Mouse (Mus musculus): Measurements from ENCODE around the gene Castor2.

Castor2 gene

GRCm38 (mm10) chr5:134099496-134100211 lies at the start of gene Castor2:
Gene Castor2, plus strand, starts transcription at chr5:134099711.
- peak; percentile 95 to 97 for DNase-seq (ENCODE audit: low spot score in 2 of 2)

DNA sequence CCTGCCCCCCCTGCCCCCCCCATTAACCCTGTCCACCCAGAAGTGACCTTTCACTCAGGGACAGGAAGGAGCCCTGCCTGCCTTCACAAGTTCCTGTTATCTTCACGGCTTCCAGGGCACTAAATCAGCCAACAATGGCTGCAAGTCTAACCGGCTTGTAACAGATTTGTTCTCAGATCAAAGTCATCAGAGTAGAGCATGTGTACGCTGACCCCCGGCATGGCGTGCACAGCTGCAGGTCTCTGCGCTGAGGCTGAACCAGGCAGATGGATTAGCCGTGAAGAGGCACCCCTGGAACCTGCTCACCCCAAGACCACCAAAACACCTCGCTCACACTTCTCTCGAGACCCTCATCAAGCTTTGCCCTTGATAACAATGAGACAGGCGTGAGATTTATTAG lies 48.8 kb upstream of the Castor2 start:
- no peak for DNase-seq (ENCODE audit: low spot score in 2 of 2)

GRCm38 (mm10) chr5:134052614-134053013 lies 46.9 kb upstream of the Castor2 start:
- no peak for DNase-seq (ENCODE audit: low spot score in 2 of 2)

DNA sequence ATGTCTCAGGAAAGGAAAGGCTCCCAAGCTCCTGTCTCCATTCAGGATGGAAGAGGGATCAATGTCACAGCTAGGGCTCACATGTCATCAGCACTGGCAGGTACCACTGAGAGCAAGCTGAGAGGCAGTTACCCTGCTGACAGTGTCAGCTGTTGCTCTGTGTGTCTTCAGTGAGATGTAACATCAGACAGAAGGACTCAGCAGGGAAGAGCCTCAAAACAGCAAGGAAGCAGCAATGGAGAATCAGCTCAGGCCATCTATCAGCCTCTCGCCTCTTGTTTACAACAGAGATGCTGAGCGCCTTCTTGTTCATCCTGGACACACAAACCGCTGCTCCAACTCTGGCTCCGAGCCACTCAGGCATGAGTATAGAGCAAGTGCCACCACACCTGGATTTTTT lies 45.0 kb upstream of the Castor2 start:
- DNase-seq (ENCODE audit: low spot score in 2 of 2): no peak

- DNase-seq (ENCODE audit: low spot score in 2 of 2): no peak
These were observed 40.6 kb upstream of the Castor2 start for GRCm38 (mm10) chr5:134058793-134059352.

GRCm38 (mm10) chr5:134063362-134064064 lies 36.0 kb upstream of the Castor2 start:
- peak; percentile 82 to 87 for DNase-seq (ENCODE audit: low spot score in 2 of 2)

DNA sequence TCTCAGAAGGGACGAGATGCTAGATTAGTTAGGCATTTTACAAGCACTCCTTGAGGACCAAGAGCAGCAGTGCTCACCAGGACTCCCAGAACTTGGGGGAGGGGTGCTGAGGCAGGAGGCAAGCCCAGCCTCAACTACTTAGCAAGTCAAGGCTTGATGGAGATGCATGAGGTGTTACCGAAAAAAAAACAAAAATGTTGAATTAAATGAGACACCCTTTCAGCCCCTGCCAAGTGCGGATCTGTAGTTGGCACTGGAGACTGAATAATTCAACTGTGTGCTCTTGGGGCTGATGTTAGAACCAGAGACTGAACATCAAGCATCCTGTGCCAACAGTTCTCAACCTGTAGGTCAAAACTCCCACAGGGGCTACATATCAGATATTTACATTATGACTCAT lies 33.2 kb upstream of the Castor2 start:
- DNase-seq (ENCODE audit: low spot score in 2 of 2): no peak

- peak in 1 of 2 experiments; percentile 35 for DNase-seq (ENCODE audit: low spot score in 2 of 2)
These were observed 31.6 kb upstream of the Castor2 start for GRCm38 (mm10) chr5:134067924-134068323.

DNA sequence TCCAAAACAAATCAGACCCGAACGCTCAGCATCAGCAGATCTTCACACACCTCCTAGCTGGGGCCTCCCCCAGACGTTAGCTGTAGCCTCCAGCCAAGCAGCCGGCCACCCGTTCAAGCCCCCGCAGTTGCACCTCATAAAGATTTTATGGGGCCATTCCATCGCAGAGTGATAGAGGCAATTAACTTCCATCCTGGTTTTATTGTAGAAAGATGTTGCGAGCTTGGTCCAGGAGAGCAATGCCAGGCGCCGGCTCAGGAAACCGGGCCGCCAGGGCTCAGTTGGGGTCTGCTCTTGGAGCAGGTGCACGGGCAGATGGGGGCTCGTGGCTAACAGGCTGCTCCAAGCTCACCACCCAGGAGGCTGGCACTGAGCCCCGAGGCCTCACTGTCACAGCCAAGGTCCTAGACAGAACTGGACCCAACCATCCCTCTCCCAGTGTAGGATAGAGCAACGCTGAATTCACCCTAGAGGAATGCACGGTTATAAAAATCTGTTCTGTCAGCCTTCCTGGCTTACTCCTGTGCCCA lies 25.9 kb upstream of the Castor2 start:
- no peak for DNase-seq (ENCODE audit: low spot score in 2 of 2)

DNA sequence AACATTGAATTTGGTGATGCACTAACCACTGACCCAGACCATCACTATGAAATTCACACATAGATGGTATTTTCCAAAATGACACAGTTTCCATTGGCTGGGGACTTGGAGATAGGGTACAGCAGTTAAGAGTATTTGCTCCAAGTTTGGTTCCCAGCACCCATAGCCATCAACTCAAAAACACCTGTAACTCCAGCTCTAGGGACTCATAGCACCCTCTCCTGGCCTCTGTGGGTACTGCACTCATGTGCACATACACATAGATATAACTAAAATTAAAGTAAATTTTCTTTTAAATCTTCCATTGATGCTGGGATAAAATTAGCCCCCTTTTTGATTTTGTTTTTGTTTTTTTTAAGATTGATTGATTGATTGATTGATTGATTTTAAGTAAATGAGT lies 25.1 kb upstream of the Castor2 start:
- no peak for DNase-seq (ENCODE audit: low spot score in 2 of 2)

DNA sequence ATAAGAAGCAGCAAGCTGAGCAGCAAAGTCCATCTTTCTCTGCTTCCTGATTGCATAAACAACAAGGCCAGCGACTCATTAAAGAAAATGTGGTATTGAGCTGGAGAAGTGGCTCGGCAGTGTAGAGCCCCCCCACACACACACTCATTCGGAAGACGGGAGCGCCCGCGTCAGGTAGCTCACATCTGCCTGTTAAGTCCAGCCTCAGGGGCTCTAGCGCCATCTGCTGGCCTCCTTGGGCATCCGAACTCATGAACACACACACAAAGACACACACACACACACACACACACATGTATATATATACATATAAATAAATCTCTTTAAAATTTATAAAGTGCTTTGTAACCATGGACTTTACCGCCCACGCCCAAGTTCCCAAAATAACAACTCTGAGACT lies 23.3 kb upstream of the Castor2 start:
- DNase-seq (ENCODE audit: low spot score in 2 of 2): no peak

- DNase-seq (ENCODE audit: low spot score in 2 of 2): peak in 1 of 2 experiments; percentile 6
These were observed 18.6 kb upstream of the Castor2 start for GRCm38 (mm10) chr5:134080685-134081548.

DNA sequence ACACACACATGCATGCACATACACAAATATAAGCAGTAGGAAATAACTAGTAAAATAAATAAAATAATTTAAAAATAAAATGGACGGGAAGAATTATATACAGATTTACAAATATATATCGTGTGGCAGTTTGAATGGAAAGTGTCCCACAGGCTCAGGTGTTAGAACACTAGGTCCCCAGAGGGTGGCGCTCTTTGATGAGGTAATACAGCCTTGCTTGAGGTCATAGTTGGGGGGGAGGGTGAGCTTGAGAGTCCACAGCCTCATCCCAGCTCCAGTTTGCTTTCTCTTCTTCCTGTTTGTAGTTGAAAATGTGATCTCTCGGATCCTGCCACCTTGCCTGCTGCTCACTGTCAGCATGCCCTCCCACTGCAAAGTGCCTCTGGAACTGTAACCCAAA lies 14.3 kb upstream of the Castor2 start:
- no peak for DNase-seq (ENCODE audit: low spot score in 2 of 2)

DNA sequence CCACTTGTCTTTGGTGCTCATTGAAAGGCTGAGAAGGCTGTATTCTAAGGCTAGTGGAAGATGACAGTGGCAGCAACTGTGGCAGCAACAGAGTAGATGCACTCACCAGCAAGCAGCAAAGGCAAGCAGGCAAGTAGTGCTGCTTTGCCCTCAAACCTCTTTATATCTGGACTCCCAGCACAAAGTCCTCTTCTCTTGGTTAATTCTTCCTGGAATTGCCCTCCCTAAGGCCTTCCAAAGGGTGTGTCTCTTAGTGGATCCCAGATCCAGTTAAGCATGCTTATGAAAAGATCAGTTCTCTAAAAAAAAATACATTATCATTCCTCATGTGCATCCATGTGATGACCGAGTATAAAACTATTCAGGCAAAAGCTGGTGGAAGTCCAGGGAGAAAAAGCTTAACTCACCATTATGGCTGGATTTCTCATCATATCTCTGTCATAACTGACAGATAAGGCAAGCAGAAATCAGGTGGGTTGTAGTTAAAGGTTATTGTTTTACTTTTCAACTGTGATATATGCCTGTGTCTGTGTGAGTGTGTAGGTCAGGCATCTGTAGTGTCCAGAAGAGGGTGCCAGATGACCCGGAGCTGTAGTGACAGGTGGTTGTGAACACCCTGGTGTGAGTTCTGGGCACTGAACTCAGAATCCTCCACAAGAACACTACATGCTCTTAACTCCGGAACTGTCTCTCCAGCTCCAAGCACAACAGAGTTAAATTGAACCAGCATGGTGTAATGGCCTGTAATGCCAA lies 13.4 kb upstream of the Castor2 start:
- no peak for DNase-seq (ENCODE audit: low spot score in 2 of 2)

GRCm38 (mm10) chr5:134087211-134087610 lies 12.3 kb upstream of the Castor2 start:
- peak in 1 of 2 experiments; percentile 36 for DNase-seq (ENCODE audit: low spot score in 2 of 2)

DNA sequence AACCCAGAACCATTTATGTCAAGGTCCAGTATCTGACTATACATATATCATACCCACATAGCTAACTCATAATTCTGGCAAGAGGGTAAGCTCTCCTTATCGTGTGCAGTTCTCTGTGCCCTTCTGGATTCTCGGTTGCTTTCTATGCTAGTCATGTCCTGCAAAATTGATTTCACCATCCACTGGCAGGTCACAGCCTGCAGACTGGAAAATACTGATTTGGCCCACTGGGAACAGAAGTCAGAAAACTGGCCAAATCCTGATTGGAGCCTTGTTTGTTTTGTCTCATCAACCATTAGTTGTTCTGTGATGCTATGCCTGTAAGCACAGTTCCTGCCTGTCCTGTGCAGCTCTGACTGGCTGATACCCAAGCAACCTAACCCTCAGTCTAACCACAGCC lies 3.7 kb upstream of the Castor2 start:
- DNase-seq (ENCODE audit: low spot score in 2 of 2): no peak

DNA sequence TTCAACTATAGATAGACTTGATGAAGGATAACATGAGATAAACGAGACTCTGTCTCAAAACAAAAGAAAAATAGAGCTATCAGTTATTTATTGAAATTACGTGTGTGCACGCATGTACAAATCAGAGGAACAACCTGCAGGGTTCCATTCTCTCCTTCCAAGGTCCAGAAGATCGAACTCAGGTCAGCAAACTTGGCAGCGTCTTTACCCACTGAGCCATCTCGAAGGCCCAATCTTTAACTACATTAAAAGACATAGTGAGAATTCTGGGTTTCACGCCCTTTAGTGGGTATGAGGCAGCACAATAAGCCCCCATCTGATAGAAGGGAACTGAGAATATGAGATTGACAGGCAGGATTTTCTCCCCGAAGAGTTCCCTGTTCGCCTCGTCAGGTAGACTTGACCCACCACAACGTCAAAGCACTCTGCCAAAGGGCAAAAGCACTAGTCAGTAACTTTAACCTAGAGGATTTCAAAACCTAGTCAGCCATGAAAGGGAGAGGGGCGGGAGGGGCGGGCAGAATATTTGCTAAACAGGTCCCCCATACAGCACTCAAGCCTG lies 1.1 kb upstream of the Castor2 start:
- DNase-seq (ENCODE audit: low spot score in 2 of 2): no peak

DNA sequence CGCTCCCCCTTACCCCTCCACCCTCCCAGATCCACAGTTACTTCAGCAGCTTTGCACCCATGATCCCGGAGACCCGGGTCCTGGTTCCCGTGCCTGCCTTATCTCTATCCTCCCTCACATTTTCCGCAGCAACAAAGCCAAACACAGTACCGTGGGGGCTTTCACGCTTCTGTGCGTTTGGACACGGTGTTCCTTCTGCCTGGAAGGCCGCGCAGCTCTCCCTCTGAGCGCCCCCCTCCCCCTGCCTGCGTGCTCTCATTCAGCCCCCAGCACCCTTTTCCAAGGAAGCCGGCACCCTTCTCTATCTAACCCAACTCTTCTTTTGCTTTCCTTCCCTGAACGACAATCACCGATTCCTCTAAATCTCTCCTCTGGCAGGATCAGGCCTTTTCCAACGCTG lies 535 bp upstream of the Castor2 start:
- DNase-seq (ENCODE audit: low spot score in 2 of 2): peak in 1 of 2 experiments; percentile 65

- DNase-seq (ENCODE audit: low spot score in 2 of 2): peak in 1 of 2 experiments; percentile 29
These were observed 791 bp downstream of the Castor2 start for GRCm38 (mm10) chr5:134100232-134100771.

GRCm38 (mm10) chr5:134101322-134101721 lies 1.8 kb downstream of the Castor2 start:
- no peak for DNase-seq (ENCODE audit: low spot score in 2 of 2)

Measured in frontal cortex, postnatal 36 days (tissue).